Mouse (Mus musculus) urinary bladder, postnatal 36 days (tissue): ENCODE measurements at regions not wholly inside any gene's neighbourhood (a gene's known extent, or its start where the extent isn't known, plus 50 kb on each side); places are given as distances from the start of the nearest gene placed in this dataset.

Experiments used
- DNase-seq, 2 experiments: peaks; one replicate each; pipeline ENCODE4 v3.0.0; 2022; ENCODE audit warnings: low spot score in 2 of 2, mixed read lengths in 1 of 2

- DNase-seq = no peak
Observed at GRCm38 (mm10) chr4:150771469-150771868, 82.2 kb upstream of the Errfi1 start.

GRCm38 (mm10) chr4:150769043-150769442, 84.7 kb upstream of the Errfi1 start:
- DNase-seq = no peak

- DNase-seq = no peak
Observed at GRCm38 (mm10) chr4:150758467-150759237, 95.1 kb upstream of the Errfi1 start.

- no peak for DNase-seq
Observed at GRCm38 (mm10) chr4:150757815-150758426, 95.8 kb upstream of the Errfi1 start.

GRCm38 (mm10) chr4:150757291-150757741, 96.4 kb upstream of the Errfi1 start:
- DNase-seq = no peak

GRCm38 (mm10) chr4:150755446-150755845, 98.3 kb upstream of the Errfi1 start:
- DNase-seq = no peak

GRCm38 (mm10) chr4:150752151-150752550, 100.2 kb upstream of the Slc45a1 start:
- DNase-seq = no peak

GRCm38 (mm10) chr4:150750445-150751213, 98.7 kb upstream of the Slc45a1 start:
- DNase-seq = no peak

- DNase-seq = no peak
Observed at GRCm38 (mm10) chr4:150749066-150749465, 97.1 kb upstream of the Slc45a1 start.

- DNase-seq = peak in 1 of 2 experiments; percentile 16
Observed at GRCm38 (mm10) chr4:150748099-150749000, 96.4 kb upstream of the Slc45a1 start.

- peak in 1 of 2 experiments; percentile 9 for DNase-seq
Observed at GRCm38 (mm10) chr4:150746430-150746923, 94.5 kb upstream of the Slc45a1 start.

- DNase-seq = peak; percentile 33 to 49
Observed at GRCm38 (mm10) chr4:150745529-150746429, 93.8 kb upstream of the Slc45a1 start.

- no peak for DNase-seq
Observed at GRCm38 (mm10) chr4:150743508-150743907, 91.5 kb upstream of the Slc45a1 start.

GRCm38 (mm10) chr4:150743103-150743502, 91.1 kb upstream of the Slc45a1 start:
- no peak for DNase-seq

GRCm38 (mm10) chr4:150741810-150742209, 89.8 kb upstream of the Slc45a1 start:
- DNase-seq = no peak

GRCm38 (mm10) chr4:150740167-150740566, 88.2 kb upstream of the Slc45a1 start:
- DNase-seq = no peak

GRCm38 (mm10) chr4:150738736-150739135, 86.8 kb upstream of the Slc45a1 start:
- no peak for DNase-seq

GRCm38 (mm10) chr4:150730061-150730812, 78.3 kb upstream of the Slc45a1 start:
- no peak for DNase-seq

- no peak for DNase-seq
Observed at GRCm38 (mm10) chr4:150726539-150726938, 74.6 kb upstream of the Slc45a1 start.
